Mouse (Mus musculus) MEL-GATA-1-ER (cell line): ENCODE data around the gene Scarb2.
A peak's percentile ranks its signal among the peaks of the same experiment; 100 is the strongest.
"Not testable (repeated sequence)": the region's sequence is repeated elsewhere in the genome, so short reads cannot be mapped to it uniquely, and the experiment has no call there.

Experiments used
- DNase-seq: peaks from one replicate; pipeline ENCODE4 v3.0.0-alpha.2; 2012; ENCODE audit warnings: low read depth; ENCODE audit errors: extremely low read depth

Scarb2 gene

GRCm38 (mm10) chr5:92506733-92507132 lies at the start of gene Scarb2:
Scarb2 (minus strand) TSS chr5:92506833.
- no peak for DNase-seq

- no peak for DNase-seq
Observed at GRCm38 (mm10) chr5:92555905-92556304, 49.3 kb upstream of the Scarb2 start.

- no peak for DNase-seq
Observed at GRCm38 (mm10) chr5:92554891-92555511, 48.4 kb upstream of the Scarb2 start, which contains the start of gene Fam47e. Fam47e (plus strand) TSS chr5:92555069.

GRCm38 (mm10) chr5:92554443-92554842 lies 47.8 kb upstream of the Scarb2 start:
- no peak for DNase-seq

GRCm38 (mm10) chr5:92553939-92554338 lies 47.3 kb upstream of the Scarb2 start:
- DNase-seq = peak; percentile 8

GRCm38 (mm10) chr5:92552611-92553010 lies 46.0 kb upstream of the Scarb2 start:
- no peak for DNase-seq

GRCm38 (mm10) chr5:92539698-92540097 lies 33.1 kb upstream of the Scarb2 start:
- no peak for DNase-seq

GRCm38 (mm10) chr5:92524821-92525258 lies 18.2 kb upstream of the Scarb2 start:
- peak; percentile 45 for DNase-seq

GRCm38 (mm10) chr5:92521131-92521530 lies 14.5 kb upstream of the Scarb2 start:
- not testable (repeated sequence) for DNase-seq

- DNase-seq = no peak
Observed at GRCm38 (mm10) chr5:92512066-92512465, 5.4 kb upstream of the Scarb2 start.

- DNase-seq = peak; percentile 37
Observed at GRCm38 (mm10) chr5:92511256-92511655, 4.6 kb upstream of the Scarb2 start.

- DNase-seq = peak; percentile 62
Observed at GRCm38 (mm10) chr5:92508853-92509252, 2.2 kb upstream of the Scarb2 start.

- DNase-seq = peak; percentile 54
Observed at GRCm38 (mm10) chr5:92506301-92506729, 318 bp downstream of the Scarb2 start.

GRCm38 (mm10) chr5:92505402-92505865 lies 1.2 kb downstream of the Scarb2 start:
- peak; percentile 74 for DNase-seq

- peak; percentile 39 for DNase-seq
Observed at GRCm38 (mm10) chr5:92504676-92505400, 1.8 kb downstream of the Scarb2 start.

- peak; percentile 44 for DNase-seq
Observed at GRCm38 (mm10) chr5:92503856-92504618, 2.6 kb downstream of the Scarb2 start.

GRCm38 (mm10) chr5:92503356-92503847 lies 3.2 kb downstream of the Scarb2 start:
- DNase-seq = no peak

- no peak for DNase-seq
Observed at GRCm38 (mm10) chr5:92499378-92499777, 7.3 kb downstream of the Scarb2 start.

- DNase-seq = no peak
Observed at GRCm38 (mm10) chr5:92498661-92499060, 8.0 kb downstream of the Scarb2 start.

GRCm38 (mm10) chr5:92498225-92498624 lies 8.4 kb downstream of the Scarb2 start:
- DNase-seq = no peak

- DNase-seq = no peak
Observed at GRCm38 (mm10) chr5:92495771-92496409, 10.7 kb downstream of the Scarb2 start.
